Mouse (Mus musculus): Measurements from ENCODE around the gene Zfp526. TPM values are rescaled to one million over a fixed set of nuclear protein-coding genes. Genes with fewer than 3 reads are reported as not detected.

Zfp526 gene
- polyA plus RNA-seq, 1 experiment from 2014 or later = 2.1 TPM

DNA sequence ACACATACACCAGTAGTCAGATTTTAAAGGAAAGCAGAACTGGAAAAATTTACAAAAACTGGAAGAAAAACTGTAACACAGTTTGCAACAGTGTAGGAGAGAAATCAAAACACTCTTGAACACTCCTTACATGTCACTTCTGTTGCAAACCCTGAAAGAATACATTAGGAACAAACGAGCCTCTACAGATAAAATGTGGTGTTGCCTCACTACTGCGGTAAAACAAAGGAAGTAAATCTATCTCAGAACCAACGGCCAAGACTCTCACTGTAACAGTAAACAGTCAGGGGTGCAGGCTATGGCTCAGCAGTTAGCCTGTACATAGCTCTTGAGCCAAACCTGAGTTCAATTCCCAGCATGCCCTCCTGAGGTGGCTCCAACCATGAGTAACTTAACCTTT is 8.1 kb upstream of the Zfp526 start:
- Histone ChIP-seq H3K4me2 (no peak overlapping the region), H3K4me1 (replicated peaks) (peaks cover 5% of the 10 kb centered on the region), H3K9ac (no peak overlapping the region), H3K9me3 (no peaks in the 10 kb centered on the region), H3K4me3 (no peak overlapping the region), H3K36me3 (peaks cover 41% of the 10 kb centered on the region), H3K27ac (replicated peaks) (no peak overlapping the region), H3K27me3 (no peaks in the 10 kb centered on the region)
- ATAC-seq (ENCODE audit: low FRiP score, low read depth) = no peak
- WGBS = 85% methylated on average over 3 of the region's 3 CpGs

DNA sequence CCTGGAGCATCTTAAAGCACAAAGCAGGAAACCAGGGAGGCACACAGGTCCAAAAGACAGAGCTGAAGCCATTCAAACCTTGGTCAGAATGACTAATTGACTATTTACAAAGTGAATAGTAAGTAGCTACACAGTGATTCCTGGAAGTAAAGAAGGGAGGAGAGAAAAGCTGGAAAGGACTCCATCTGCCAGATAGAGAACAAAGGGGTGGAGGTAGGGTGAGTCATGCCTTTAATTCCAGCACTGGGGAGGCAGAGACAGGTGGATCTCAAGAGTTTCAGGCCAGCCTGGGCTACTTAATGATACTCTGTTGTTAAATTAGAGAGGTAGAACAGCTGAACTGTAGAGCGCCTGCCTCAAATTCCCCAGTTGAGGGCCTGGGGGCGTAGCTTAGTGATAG is 7.1 kb upstream of the Zfp526 start:
- no peak overlapping the region for H3K27ac ChIP-seq (replicated peaks)
- peaks cover 12% of the 10 kb centered on the region for H3K4me1 ChIP-seq (replicated peaks)
- H3K9ac ChIP-seq = no peak overlapping the region
- H3K4me3 ChIP-seq = no peak overlapping the region
- H3K27me3 ChIP-seq = no peaks in the 10 kb centered on the region
- H3K4me2 ChIP-seq = no peak overlapping the region
- no peak for ATAC-seq (ENCODE audit: low FRiP score, low read depth)
- WGBS = 92% methylated on average over 2 of the region's 2 CpGs
- no peaks in the 10 kb centered on the region for H3K9me3 ChIP-seq
- peaks cover 33% of the 10 kb centered on the region for H3K36me3 ChIP-seq

DNA sequence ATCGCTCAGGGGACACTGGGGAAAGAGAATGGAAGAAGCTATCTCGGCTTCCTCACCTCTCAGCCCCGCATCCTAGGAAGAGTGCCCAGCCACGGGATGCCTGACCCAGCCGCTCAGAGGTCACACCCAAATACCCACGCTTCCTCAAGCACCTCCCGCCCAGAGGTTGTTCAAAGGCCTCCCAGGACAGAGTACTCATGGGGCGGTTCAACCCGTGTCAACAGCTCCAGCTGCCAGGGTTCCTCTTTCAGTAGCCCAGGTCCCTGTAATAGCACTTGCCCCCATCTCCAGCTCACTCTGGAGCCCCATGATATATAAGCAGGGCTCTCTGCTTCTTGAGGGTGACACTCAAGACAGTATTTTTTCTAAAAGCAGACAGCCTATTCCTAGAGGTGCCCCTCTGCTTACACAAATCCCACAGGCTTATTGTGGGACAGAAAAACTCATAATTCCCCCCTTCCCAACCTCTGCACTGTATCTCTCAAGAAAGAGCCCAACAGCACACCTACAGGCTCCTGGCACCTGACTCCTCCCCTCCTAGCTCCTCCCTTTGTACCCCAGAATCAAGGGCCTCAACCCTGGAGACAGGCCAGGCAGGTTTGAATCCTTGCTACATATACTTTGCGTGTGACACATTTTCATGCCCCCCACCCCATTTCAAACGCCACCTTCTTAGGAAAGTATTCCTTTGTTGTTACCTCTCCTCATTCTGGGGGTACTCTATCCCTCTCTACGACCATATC is 3.4 kb upstream of the Zfp526 start:
- H3K4me3 ChIP-seq = no peak overlapping the region; the same call in 1 of the 2 replicates

DNA sequence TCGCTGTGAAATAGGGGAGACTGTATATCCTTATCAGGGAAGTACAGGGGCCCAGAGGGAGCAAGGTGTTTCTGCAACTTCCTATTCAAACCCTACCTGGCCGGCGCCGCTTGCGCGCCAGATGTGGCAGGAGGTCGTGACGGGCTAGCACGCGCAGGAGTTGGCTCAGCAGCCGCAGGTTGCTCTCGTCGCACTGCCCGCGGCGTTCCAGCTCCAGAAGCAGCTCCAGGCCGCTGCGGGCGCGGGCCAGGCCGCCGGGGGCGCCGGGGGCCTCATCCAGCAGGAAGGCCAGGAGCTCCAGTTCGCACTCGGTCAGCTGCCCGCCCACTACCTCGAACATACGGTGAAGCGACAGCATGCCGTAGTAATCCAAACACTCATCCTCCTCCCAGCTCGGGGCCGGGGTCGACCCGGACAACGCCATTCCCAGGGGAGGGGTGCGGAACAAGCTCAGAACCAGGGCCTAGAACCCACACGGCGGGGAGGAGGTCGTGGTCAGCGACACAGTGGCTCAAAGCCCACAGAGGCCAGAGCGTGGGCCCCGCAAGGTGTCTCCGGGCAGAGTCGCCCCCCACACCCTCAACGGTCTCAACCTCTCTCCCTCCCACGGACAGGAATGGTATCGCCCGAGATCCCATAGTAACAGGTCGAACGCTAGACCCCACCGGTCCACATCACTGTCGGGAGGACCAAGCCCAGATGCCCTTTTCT is 2.4 kb upstream of the Zfp526 start:
- WGBS = 2% methylated on average over 53 of the region's 53 CpGs
- peak; percentile 16; the same call in 1 of the 2 replicates for ATAC-seq (ENCODE audit: low FRiP score, low read depth)
- peaks cover 39% of the 10 kb centered on the region for H3K4me1 ChIP-seq (replicated peaks)

More for the DNA sequence above, 3.4 kb upstream of the Zfp526 start:
- Histone ChIP-seq H3K4me1 (replicated peaks) (peaks cover 37% of the 10 kb centered on the region), H3K27me3 (no peaks in the 10 kb centered on the region), H3K4me2 (peak overlapping the region; percentile 97), H3K9ac (no peak overlapping the region), H3K36me3 (peaks cover 14% of the 10 kb centered on the region), H3K27ac (replicated peaks) (no peak overlapping the region), H3K9me3 (no peaks in the 10 kb centered on the region)
- ATAC-seq (ENCODE audit: low FRiP score, low read depth) = no peak
- 76% methylated on average over 12 of the region's 12 CpGs for WGBS

DNA sequence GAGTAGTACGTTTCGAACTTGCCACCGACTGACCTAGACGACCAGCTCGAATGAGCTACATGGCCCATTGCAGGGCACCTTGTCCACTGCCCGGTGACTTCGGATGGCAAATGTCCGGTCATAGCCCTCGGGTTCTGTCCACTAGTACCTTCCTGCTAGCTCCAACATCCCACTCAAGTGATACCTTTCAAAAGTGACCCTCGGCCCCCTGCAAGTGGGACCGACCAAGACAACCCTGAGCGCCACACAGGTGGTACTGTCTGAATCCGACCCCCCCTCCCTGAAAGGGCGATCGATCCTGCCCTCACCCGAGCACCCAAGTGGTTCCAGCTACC is 1.8 kb upstream of the Zfp526 start:
- H3K4me3 ChIP-seq = peak overlapping the region; percentile 56
- under 1% methylated on average over 16 of the region's 16 CpGs for whole genome bisulfite sequencing
- H3K27ac ChIP-seq (replicated peaks) = peak overlapping the region; percentile 83
- ATAC-seq (ENCODE audit: low FRiP score, low read depth) = peak; percentile 32
- H3K4me2 ChIP-seq = peak overlapping the region; percentile 97
- peaks cover 39% of the 10 kb centered on the region for H3K4me1 ChIP-seq (replicated peaks)
- no peaks in the 10 kb centered on the region for H3K9me3 ChIP-seq
- H3K9ac ChIP-seq = peak overlapping the region; percentile 77
- no peaks in the 10 kb centered on the region for H3K27me3 ChIP-seq
- H3K36me3 ChIP-seq = peaks cover 18% of the 10 kb centered on the region

More for the DNA sequence above, 2.4 kb upstream of the Zfp526 start:
- no peaks in the 10 kb centered on the region for H3K27me3 ChIP-seq
- peak overlapping the region; percentile 97 for H3K4me2 ChIP-seq
- H3K9me3 ChIP-seq = no peaks in the 10 kb centered on the region
- H3K27ac ChIP-seq (replicated peaks) = peak overlapping the region; percentile 83
- peak overlapping the region; percentile 77 for H3K9ac ChIP-seq
- H3K4me3 ChIP-seq = peak overlapping the region; percentile 56
- peaks cover 17% of the 10 kb centered on the region for H3K36me3 ChIP-seq

DNA sequence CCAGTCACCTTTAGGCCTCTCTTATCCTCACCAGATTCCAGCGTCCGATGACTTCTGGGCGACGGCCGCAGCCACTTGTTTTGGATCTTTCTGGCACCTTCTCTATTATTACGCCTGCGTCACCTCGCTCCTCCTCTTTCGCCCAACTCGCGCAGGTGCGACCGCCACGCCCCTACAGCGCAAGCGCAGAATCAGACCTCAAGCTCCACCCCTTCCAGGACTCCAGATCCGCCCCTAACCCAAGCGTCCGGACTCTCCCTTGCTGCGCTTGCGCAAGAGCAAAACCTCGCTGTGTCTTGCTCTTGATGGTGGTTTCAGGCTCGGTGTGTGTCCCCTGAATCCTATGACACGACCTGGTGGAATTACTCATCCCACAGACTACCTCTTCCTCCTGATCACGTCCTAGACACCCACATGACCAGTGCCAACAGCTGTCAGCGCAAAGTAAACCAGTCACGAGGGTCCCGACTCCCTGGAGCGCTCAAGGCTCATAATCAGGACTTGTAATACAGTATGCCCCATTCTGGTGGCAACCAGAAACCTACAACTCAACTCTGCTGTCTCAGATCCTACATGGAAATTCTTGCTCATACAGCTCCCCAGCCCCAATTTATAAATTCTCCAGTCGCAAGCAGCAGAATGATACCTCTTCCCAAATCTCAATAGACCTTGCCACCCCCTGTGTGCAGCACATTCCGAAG is 1.3 kb upstream of the Zfp526 start:
- Histone ChIP-seq H3K9ac (peak overlapping the region; percentile 77), H3K27ac (replicated peaks) (peak overlapping the region; percentile 90), H3K4me3 (peak overlapping the region; percentile 56), H3K4me2 (peak overlapping the region; percentile 97), H3K9me3 (no peaks in the 10 kb centered on the region), H3K4me1 (replicated peaks) (peaks cover 39% of the 10 kb centered on the region), H3K27me3 (no peaks in the 10 kb centered on the region), H3K36me3 (peaks cover 19% of the 10 kb centered on the region)
- ATAC-seq (ENCODE audit: low FRiP score, low read depth) = peak; percentile 75
- WGBS = 3% methylated on average over 31 of the region's 31 CpGs

DNA sequence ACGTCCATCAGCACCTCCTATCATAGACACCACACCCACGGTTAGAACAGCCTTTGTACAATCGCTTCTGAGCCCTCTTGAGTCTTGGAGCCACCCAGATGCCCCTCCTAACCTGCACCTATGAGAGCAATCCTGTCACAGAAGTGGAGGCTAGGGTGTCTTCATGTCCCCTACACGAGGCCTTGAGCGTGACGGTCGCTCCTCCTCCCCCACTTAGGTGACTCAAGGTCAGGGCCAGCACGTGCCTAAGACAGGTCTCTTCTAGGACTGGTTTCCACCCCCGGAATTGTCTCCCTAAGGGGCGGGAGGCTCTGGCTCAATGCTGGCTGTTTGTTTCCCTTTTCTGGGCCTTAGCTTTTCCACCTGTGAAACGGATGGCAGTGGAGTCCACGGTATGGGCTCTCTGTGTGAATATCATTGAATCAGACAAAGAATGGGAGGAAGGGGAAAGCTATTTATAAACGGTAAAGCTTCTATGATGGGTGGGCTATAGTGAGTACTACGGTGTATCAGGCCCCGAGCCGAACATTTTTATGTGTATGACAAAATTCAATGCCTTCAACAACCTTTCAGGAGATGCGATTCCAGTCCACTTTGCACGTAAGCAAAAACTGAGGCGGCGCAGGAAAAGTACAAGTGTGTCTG is 646 bp upstream of the Zfp526 start, which contains the start of gene Dedd2:
Gene Dedd2 (minus strand): TSS at position 159 of the 645 bp plus-strand sequence.
- Histone ChIP-seq H3K9ac (peak within 1 kb of the TSS; percentile 77), H3K27me3 (no peaks in the 10 kb centered on the region), H3K27ac (replicated peaks) (peak within 1 kb of the TSS; percentile 90), H3K4me2 (peak within 1 kb of the TSS; percentile 97), H3K9me3 (no peaks in the 10 kb centered on the region), H3K36me3 (peaks cover 22% of the 10 kb centered on the region), H3K4me3 (peak within 1 kb of the TSS; percentile 56), H3K4me1 (replicated peaks) (peaks cover 39% of the 10 kb centered on the region)
- 7% methylated on average over 20 of the region's 20 CpGs for WGBS
- peak; percentile 1; the same call in 1 of the 2 replicates for ATAC-seq (ENCODE audit: low FRiP score, low read depth)

DNA sequence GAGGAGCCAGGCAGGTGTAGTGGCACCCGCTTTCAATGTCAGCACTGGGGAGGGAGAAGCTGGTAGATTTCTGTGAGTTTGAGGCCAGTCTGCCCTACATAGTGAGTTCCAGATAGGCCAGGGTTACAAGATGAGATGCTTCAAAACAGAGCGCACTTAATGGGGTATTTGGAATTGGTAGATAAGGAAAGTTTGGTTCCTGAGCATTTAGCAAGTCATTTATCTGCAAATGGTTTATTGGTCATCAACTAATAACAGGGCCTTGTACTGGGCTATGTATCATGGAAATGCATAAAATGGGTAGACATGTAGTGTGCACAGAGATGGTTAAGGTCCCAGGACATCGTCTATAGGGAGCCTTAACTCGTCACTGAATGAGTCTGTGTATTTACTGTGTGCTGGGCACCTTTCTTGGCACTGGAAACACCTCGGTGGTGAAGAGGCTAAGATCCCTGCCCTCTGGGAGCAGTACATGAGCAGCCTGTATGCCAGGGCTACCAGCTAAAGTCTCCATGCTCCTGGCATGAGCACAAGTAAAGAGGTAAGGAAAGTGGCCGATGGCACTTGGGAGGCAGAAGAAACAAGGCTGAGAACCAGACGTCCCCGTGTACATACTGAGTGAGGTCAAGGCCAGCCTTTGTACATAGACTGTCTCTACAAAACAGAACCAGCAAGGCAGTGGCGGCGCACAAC is 1.2 kb downstream of the Zfp526 start:
- Histone ChIP-seq H3K9ac (peak overlapping the region; percentile 54), H3K4me2 (peak overlapping the region; percentile 97), H3K9me3 (no peaks in the 10 kb centered on the region), H3K27me3 (no peaks in the 10 kb centered on the region), H3K27ac (replicated peaks) (no peak overlapping the region), H3K36me3 (peaks cover 37% of the 10 kb centered on the region), H3K4me3 (peak overlapping the region; percentile 56), H3K4me1 (replicated peaks) (peaks cover 39% of the 10 kb centered on the region)
- 85% methylated on average over 10 of the region's 10 CpGs for WGBS
- no peak for ATAC-seq (ENCODE audit: low FRiP score, low read depth)

DNA sequence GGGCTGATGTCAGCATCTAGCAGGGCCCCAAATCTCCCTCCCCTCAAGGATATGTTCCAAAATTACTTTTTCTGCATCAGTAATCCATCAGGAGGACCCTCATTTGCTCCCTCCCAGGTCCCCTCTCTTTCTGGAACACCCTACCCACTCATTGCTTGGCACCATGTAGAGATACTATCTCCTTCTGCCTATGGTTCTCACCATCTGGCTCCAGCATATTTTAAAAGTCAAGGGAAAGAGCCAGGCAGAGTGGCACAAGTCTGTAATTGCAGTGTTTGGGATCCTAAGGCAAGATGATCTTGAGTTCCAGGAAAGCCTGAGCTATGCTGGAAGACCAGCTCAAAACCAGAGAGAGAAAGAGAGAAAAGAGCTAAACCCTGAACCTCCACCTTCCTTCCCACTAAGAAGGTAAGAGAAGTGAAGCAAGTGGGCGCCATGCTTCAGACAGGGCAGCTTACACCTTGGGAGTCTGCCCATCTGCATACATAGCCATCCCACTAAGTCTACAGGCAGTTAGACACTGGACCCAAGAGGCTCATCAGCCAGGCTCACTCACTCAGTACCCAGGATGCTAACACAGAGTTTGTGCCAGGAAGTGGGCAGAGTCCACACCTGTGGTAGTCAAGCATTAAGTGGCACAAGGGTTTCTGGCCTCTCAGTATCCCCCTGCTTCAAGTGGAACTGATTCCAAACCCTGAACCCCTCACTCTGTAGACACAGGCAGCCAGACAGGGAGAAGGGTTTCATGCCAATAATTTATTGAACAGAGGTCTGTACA is 6.5 kb downstream of the Zfp526 start:
- Histone ChIP-seq H3K36me3 (peaks cover 86% of the 10 kb centered on the region), H3K27ac (replicated peaks) (no peak overlapping the region), H3K4me1 (replicated peaks) (peaks cover 4% of the 10 kb centered on the region), H3K27me3 (no peaks in the 10 kb centered on the region), H3K4me2 (no peak overlapping the region), H3K9ac (no peak overlapping the region), H3K4me3 (no peak overlapping the region), H3K9me3 (no peaks in the 10 kb centered on the region)
- no peak for ATAC-seq (ENCODE audit: low FRiP score, low read depth)
- 96% methylated on average over 1 of the region's 1 CpGs for WGBS

DNA sequence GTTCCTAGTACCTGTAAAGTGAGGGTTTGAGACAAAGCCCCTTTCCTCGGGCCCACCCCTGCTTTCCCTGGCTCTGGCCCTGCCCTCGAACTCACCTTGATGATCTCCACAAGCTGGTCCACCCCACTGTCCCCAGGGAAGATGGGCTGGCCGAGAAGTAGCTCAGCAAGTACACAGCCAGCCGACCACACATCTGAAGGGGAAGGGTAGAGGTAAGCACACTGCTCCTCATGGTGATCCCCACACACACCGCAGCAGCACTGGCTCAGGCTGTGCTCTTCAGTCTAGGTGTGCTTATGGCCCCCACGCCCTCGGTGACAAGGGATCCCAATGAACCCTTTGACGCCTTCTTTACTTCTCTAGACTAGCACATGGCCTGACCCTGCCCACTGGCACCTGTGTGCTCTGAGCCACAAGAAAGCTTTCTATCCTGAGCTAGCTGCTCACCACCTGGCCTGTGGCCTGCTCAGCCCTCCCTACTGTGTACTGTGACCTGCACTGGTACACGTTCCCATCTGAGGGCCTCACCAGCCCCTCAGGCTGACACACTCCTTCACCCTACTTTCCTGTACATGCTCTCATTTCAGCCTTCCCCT is 9.6 kb downstream of the Zfp526 start:
- Histone ChIP-seq H3K27me3 (no peaks in the 10 kb centered on the region), H3K27ac (replicated peaks) (no peak overlapping the region), H3K4me1 (replicated peaks) (peaks cover 19% of the 10 kb centered on the region), H3K36me3 (peaks cover 80% of the 10 kb centered on the region), H3K4me2 (no peak overlapping the region), H3K9me3 (no peaks in the 10 kb centered on the region), H3K4me3 (no peak overlapping the region), H3K9ac (no peak overlapping the region)
- 93% methylated on average over 9 of the region's 9 CpGs for WGBS
- ATAC-seq (ENCODE audit: low FRiP score, low read depth) = no peak
